Mouse (Mus musculus) heart, embryonic 14.5 days (tissue): ENCODE results near the gene Cfap54. TPM values are rescaled to one million over a fixed set of nuclear protein-coding genes. Genes with fewer than 3 reads are reported as not detected.

Experiments used
- ATAC-seq: fragments of 200-750 bp; cut with Nextera tagmentation; 2 replicates; pipeline ENCODE4 v1.8.0; 2017; ENCODE audit warnings: low read depth, moderate TSS enrichment; ENCODE audit not compliant: insufficient number of reproducible peaks, insufficient read depth, low FRiP score
- H3K27ac ChIP-seq, 2 experiments: fragments of 200-500 bp in 1 of 2; fragments of 300-500 bp in 1 of 2; sonication (generic) in 1 of 2; replicated peaks in 1 of 2; 2 replicates each; pipeline ENCODE4 v1.5.1; 2012 to 2014; ENCODE audit warnings: low read depth in 2 of 2, low read length in 2 of 2, control low read depth in 1 of 2, mild to moderate bottlenecking in 1 of 2, mixed read lengths in 1 of 2; ENCODE audit not compliant: control insufficient read depth in 1 of 2, insufficient read depth in 1 of 2
- H3K27me3 ChIP-seq: fragments of 300-500 bp; sonication (generic); 2 replicates; pipeline ENCODE4 v1.6.1; 2014; ENCODE audit warnings: mild to moderate bottlenecking, low read length, control low read depth; ENCODE audit not compliant: control insufficient read depth, insufficient read depth
- H3K36me3 ChIP-seq: fragments of 300-500 bp; sonication (generic); 2 replicates; pipeline ENCODE4 v1.6.1; 2014; ENCODE audit warnings: mild to moderate bottlenecking, control low read depth, low read length, mixed read lengths; ENCODE audit not compliant: control insufficient read depth, insufficient read depth
- H3K4me1 ChIP-seq, 2 experiments: fragments of 200-500 bp in 1 of 2; fragments of 300-500 bp in 1 of 2; sonication (generic) in 1 of 2; 2 replicates each; pipeline ENCODE4 v1.6.1; 2012 to 2014; ENCODE audit warnings: low read length in 2 of 2, control low read depth in 1 of 2, mixed read lengths in 1 of 2; ENCODE audit not compliant: control insufficient read depth in 2 of 2, insufficient read depth in 2 of 2
- H3K4me2 ChIP-seq: fragments of 300-500 bp; sonication (generic); 2 replicates; pipeline ENCODE4 v1.6.1; 2014; ENCODE audit warnings: mild to moderate bottlenecking, low read length
- H3K4me3 ChIP-seq, 2 experiments: fragments of 200-500 bp in 1 of 2; fragments of 300-500 bp in 1 of 2; sonication (generic) in 1 of 2; 2 replicates each; pipeline ENCODE4 v1.5.1; 2012 to 2014; ENCODE audit warnings: low read length in 2 of 2, mild to moderate bottlenecking in 2 of 2, control low read depth in 1 of 2, low read depth in 1 of 2, moderate library complexity in 1 of 2; ENCODE audit not compliant: control insufficient read depth in 1 of 2, insufficient read depth in 1 of 2
- H3K9ac ChIP-seq: fragments of 300-500 bp; sonication (generic); 2 replicates; pipeline ENCODE4 v1.6.1; 2014; ENCODE audit warnings: mild to moderate bottlenecking, low read length
- H3K9me3 ChIP-seq: fragments of 300-500 bp; sonication (generic); 2 replicates; pipeline ENCODE4 v1.6.1; 2016; ENCODE audit warnings: low read length, control low read depth; ENCODE audit not compliant: control insufficient read depth
- WGBS: fragments of 180-500 bp; shearing (Covaris S2); extraction: QIAGEN DNeasy Blood & Tissue Kit; methylation state at CpG from one replicate; pipeline ENCODE4 v1.1.7; 2014; 5-methylcytosine and 5-hydroxymethylcytosine counted together
- polyA plus RNA-seq: library from polyadenylated mRNA; unstranded; fragments of >200 nt; fragmentation: Nextera tagmentation; extraction: Ambion mirVana; gene quantifications from 2 replicates; pipeline ENCODE4 v1.2.1, GENCODE M21; 2014

Gene Cfap54
- polyA plus RNA-seq, 1 experiment from 2014 or later: 0.11 TPM

DNA sequence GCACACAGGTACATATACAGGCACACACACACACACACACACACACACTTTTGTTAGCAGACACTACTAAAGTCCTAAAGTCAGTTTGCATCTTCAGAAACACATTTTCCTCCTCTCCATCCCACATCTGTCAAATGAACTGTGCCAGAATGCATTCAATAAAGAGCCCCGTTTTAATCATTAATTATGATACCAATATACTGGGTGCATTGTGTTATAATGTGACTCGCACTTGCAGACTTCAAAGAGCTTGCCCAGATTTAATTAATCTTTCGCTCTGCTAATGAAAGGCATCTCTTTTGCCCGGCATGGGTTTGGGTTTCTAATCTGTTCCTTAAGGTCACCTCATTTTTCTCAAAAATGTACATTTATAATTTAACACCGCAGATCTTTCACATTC is 327.1 kb downstream of the Cfap54 start:
- Histone ChIP-seq H3K36me3 (no peaks in the 10 kb centered on the region), H3K27me3 (no peaks in the 10 kb centered on the region), H3K4me1 (no peaks in the 10 kb centered on the region), H3K4me2 (no peak overlapping the region), H3K4me3 (no peak overlapping the region), H3K27ac (no peak overlapping the region), H3K9me3 (no peaks in the 10 kb centered on the region), H3K9ac (no peak overlapping the region)
- 89% methylated on average over 5 of the region's 5 CpGs for WGBS
- ATAC-seq: no peak

DNA sequence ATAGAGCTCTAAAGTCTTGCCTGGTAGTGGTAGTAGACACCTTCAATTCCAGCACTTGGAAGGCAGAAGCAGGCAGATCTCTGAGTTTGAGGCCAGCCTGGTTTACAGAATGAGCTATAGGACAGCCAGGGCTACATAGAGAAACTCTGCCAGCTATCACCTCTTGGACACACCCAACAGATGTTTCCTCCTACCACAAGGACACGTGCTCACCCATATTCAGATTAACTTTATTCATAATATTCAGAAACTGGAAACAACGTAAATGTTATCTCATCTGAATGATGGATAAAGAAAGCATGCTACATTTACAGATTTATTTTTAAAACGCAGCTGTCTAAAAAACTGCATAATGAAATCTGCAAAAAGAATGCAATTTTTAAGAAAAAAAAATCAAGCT is 351.1 kb downstream of the Cfap54 start:
- Histone ChIP-seq H3K4me2 (no peak overlapping the region), H3K4me1 (no peaks in the 10 kb centered on the region), H3K27me3 (no peaks in the 10 kb centered on the region), H3K27ac (no peak overlapping the region), H3K36me3 (no peaks in the 10 kb centered on the region), H3K4me3 (no peak overlapping the region), H3K9ac (no peak overlapping the region), H3K9me3 (0 out of 2 replicates have a peak, but pooled peaks cover 3% of the 10 kb centered on the region)
- ATAC-seq: no peak
- 81% methylated on average over 3 of the region's 3 CpGs for WGBS

DNA sequence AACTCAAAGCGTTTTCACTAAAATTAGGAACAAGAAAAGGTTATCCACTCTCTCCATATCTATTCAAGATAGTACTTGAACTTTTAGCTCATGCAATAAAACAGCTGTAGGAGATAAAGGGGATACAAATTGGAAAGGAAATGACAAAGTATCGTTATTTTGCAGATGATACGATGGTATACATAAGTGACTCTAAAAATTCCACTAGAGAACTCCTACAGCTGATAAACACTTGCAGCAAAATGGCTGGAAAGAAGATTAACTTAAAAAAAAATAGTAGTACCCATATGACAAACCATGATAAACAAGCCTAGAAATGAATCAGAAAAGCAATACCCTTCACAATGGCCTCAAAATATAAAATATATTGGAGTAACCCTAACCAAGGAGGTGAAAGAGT is 352.7 kb downstream of the Cfap54 start:
- no peak overlapping the region for H3K9ac ChIP-seq
- ATAC-seq: no peak
- H3K4me2 ChIP-seq: no peak overlapping the region
- H3K36me3 ChIP-seq: no peaks in the 10 kb centered on the region
- no peaks in the 10 kb centered on the region for H3K27me3 ChIP-seq
- 0 out of 2 replicates have a peak, but pooled peaks cover 3% of the 10 kb centered on the region for H3K9me3 ChIP-seq
- no peak overlapping the region for H3K4me3 ChIP-seq
- 66% methylated on average over 3 of the region's 3 CpGs for WGBS
- H3K27ac ChIP-seq: no peak overlapping the region
- H3K4me1 ChIP-seq: no peaks in the 10 kb centered on the region

Other genes with a start within 250 kb of the Cfap54 start
- gene Cdk17, start 79.3 kb upstream of the Cfap54 start, polyA plus RNA-seq: 24.4 and 27.1 TPM in 2 replicates
- 42.8 and 46.5 TPM in 2 replicates for gene Elk3, start 229.5 kb upstream of the Cfap54 start, polyA plus RNA-seq